Mouse (Mus musculus) C2C12 (cell line): Measurements from ENCODE around the gene Hspbp1.

Experiments used
- CEBPB ChIP-seq: IDR thresholded peaks from one replicate; pipeline ENCODE4 v1.6.1; 2011; ENCODE audit warnings: low read depth, mild to moderate bottlenecking, control low read depth, moderate library complexity
- CTCF ChIP-seq: IDR thresholded peaks from one replicate; pipeline ENCODE4 v1.5.1; 2011; ENCODE audit not compliant: control insufficient read depth, insufficient read depth, insufficient read length
- FOSL1 ChIP-seq: IDR thresholded peaks from one replicate; pipeline ENCODE4 v1.8.0; 2011; ENCODE audit warnings: mild to moderate bottlenecking, low read length; ENCODE audit not compliant: poor library complexity, insufficient read depth, severe bottlenecking
- MAX ChIP-seq: IDR thresholded peaks from one replicate; pipeline ENCODE4 v1.6.1; 2011; ENCODE audit warnings: mild to moderate bottlenecking, control low read depth
- MYOD1 ChIP-seq: IDR thresholded peaks from one replicate; pipeline ENCODE4 v1.6.1; 2011; ENCODE audit warnings: low read depth; ENCODE audit not compliant: control insufficient read depth, insufficient read length
- USF1 ChIP-seq: IDR thresholded peaks from one replicate; pipeline ENCODE4 v1.6.1; 2011; ENCODE audit warnings: low read depth, mild to moderate bottlenecking, control low read depth, moderate library complexity

GRCm38 (mm10) chr7:4705098-4705497 is 20.2 kb upstream of the Hspbp1 start:
- TF ChIP-seq CTCF (no peak), USF1 (no peak), MAX (no peak), CEBPB (no peak), FOSL1 (no peak), MYOD1 (no peak)
